Mouse (Mus musculus): ENCODE results near the gene Mt4. TPM values are rescaled to one million over a fixed set of nuclear protein-coding genes. Genes with fewer than 3 reads are reported as not detected.
A peak's percentile ranks its signal among the peaks of the same experiment; 100 is the strongest.

The Mt4 gene
- polyA plus RNA-seq (2012; rRNA removed), result 0.35 TPM in 1 of 2 replicates, not detected in the other

GRCm38 (mm10) chr8:94136933-94137332 is at the start of gene Mt4:
TSS of gene Mt4 (plus strand) at chr8:94137197.
- WGBS, result 38% methylated on average over 6 of the region's 6 CpGs
- DNase-seq (ENCODE audit: low read depth, low spot score), result no peak

DNA sequence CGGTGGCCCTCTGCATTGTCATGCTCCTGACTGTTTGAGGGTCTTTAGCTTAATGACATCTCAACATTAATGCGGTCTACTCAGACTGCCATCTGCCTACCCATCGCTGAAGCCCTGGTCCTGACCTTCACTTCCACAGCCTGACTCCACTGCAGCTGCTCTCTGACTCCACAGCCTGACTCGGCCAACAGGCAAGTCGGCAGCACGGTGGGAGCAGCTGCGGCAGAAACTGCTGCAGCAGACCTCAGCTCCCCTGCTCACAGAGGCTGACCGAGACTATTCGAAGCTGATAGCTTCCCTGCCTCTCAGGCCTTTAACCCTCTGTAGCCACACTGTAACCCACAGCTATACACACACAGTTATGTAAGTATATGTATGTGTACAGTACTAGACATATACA is 49.0 kb upstream of the Mt4 start:
- 88% methylated on average over 9 of the region's 9 CpGs for WGBS
- DNase-seq (ENCODE audit: low read depth, low spot score), result no peak

DNA sequence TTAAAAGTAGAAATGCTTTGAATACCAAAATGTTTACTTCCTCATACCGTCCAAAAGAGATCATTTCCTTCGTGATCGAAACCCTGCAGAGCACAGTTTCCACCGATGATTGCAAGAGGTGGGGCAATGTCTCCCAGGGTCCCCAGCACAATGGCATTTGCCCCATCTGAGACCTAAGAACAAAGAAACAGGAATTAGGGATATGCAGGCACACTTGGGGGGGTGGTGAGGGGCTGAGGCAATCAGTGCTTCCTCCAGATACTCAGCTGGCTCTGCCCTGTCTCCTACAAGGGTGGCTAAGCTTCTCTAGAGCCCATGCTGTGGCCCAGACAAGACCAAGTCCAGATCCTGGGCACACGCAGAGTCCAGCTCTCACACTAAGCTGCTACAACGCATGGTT is 47.3 kb upstream of the Mt4 start:
- DNase-seq (ENCODE audit: low read depth, low spot score), result no peak
- 76% methylated on average over 6 of the region's 6 CpGs for WGBS

GRCm38 (mm10) chr8:94092848-94093247 is 44.1 kb upstream of the Mt4 start:
- 74% methylated on average over 9 of the region's 9 CpGs for WGBS
- no peak for DNase-seq (ENCODE audit: low read depth, low spot score)

DNA sequence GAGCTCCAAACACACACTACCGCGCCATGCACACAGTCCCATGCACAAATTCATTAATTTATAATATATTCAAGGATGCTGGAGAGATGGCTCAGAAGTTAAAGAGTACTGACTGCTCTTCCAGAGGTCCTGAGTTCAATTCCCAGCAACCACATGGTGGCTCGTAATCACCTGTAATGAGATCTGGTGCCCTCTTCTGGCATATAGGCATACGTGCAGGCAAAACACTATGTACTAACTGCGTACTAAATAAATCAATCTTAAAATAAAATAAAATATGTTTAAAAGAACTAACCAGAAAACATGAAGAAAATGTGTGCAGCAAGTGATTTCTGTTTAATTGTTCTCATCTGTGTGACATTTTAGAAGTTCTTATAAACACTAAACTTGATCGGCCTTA is 42.7 kb upstream of the Mt4 start:
- 86% methylated on average over 6 of the region's 6 CpGs for WGBS
- no peak for DNase-seq (ENCODE audit: low read depth, low spot score)

DNA sequence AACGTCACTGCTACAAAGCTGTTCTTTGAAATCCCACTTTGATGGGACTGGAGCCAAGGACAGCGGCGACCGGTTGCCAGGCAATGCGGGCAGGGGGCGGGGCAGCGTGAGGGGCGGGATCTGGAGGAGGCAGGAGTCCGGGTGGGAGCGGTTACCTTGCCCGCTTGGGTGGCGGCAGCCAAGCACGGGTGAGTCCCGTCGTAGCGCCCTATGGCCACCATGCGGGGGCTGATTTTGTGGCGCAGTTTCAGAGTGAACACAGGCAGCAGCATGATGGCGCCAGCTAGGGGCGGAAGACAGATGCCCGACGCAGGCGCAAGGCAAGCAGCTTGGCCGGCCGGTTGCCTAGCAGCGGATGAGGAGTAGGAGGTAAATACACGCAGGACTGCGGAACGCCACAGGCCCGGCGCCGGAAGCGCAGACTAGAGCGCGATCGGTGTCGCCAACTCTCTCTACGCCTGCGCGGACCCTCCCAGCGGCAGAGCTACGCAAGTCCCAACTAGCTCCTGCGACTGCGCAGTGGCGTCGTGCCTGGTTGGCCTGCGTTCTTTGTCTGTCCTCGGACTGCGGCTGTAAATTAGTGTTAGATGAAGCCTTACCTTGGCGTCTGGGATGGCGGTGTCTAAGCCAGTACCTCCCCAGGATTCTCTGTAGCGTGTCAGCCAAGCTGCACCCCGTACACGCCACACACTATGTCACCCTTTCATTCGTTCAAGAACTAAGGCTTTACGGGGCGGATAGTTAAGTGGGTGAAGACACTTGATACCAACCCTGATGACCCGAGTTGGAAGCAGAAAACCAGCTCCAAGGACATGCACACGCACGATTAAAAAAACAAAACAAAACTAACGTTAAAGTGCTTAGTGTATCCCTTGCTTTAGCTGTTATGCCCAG is 38.7 kb upstream of the Mt4 start, which contains the start of gene Bbs2:
Bbs2 (minus strand) TSS at position 848 of the 894 bp plus-strand sequence.
- 1% methylated on average over 61 of the region's 61 CpGs for WGBS

DNA sequence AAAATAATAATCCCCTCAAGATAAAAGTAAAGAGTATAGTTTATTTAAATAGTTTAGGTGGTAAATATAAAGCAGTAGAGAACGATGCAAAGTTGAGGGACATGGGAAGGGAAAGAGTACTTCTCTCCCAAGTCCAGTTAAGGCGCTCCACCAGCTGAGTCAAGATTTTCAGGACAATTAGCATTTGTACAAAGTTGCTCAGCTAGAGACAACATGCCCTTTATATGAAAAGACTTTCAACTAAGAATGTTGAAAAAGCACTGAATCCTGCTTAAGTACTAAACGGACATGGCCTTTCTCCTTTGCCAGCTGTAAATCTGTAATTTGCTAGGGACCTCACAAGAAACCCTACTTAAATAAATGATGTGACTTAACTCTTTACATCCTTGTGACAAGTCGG is 38.0 kb upstream of the Mt4 start:
- no peak for DNase-seq (ENCODE audit: low read depth, low spot score)
- 46% methylated on average over 4 of the region's 4 CpGs for WGBS

More for the DNA sequence above, 38.7 kb upstream of the Mt4 start, which contains the start of gene Bbs2:
- peak; percentile 99 for DNase-seq (ENCODE audit: low read depth, low spot score)

DNA sequence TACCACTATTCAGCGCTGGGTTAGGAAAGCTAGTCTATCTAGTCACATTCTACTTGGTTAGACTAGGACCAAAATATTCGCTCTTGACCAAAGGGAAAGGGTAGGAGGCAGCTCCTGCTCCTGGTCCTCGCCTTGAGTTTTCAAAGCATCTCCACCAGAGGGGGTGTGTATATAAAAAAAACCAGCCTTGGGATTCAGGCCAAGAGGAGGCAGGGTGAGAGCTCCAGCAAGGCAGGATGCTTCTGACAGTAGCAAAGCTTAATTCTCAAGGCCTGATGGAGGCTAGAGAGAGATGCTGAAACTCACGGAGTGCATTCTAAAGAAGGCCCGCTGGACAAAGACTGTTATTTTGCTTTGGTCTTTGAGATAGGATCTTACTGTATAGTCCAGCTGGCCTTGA is 32.9 kb upstream of the Mt4 start:
- 47% methylated on average over 5 of the region's 5 CpGs for WGBS
- no peak for DNase-seq (ENCODE audit: low read depth, low spot score)

DNA sequence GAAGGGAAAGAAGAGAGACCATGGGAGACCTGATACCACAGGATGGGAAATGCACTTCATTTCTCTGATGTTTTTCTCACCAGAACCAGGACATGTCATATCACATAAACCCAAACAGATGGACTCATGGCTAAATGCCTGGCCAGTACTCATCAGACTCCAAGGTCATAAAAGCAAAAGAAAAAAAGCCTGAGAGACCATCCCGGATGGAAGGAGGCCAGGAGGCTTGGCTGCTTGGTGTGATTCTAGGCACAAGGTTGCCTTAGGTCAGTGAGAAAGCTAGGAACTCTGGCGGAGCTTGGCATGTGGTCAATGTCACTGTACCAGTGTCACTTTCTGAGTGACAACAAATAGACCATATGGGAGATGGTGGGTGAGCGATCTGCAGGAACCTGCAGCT is 29.1 kb upstream of the Mt4 start:
- no peak for DNase-seq (ENCODE audit: low read depth, low spot score)

GRCm38 (mm10) chr8:94109396-94109795 is 27.6 kb upstream of the Mt4 start:
- no peak for DNase-seq (ENCODE audit: low read depth, low spot score)
- WGBS, result 92% methylated on average over 6 of the region's 6 CpGs

More for the DNA sequence above, 29.1 kb upstream of the Mt4 start:
- WGBS, result 37% methylated on average over 3 of the region's 3 CpGs

- DNase-seq (ENCODE audit: low read depth, low spot score), result no peak
- 91% methylated on average over 5 of the region's 5 CpGs for WGBS
These were observed 27.2 kb upstream of the Mt4 start for GRCm38 (mm10) chr8:94109835-94110234.

DNA sequence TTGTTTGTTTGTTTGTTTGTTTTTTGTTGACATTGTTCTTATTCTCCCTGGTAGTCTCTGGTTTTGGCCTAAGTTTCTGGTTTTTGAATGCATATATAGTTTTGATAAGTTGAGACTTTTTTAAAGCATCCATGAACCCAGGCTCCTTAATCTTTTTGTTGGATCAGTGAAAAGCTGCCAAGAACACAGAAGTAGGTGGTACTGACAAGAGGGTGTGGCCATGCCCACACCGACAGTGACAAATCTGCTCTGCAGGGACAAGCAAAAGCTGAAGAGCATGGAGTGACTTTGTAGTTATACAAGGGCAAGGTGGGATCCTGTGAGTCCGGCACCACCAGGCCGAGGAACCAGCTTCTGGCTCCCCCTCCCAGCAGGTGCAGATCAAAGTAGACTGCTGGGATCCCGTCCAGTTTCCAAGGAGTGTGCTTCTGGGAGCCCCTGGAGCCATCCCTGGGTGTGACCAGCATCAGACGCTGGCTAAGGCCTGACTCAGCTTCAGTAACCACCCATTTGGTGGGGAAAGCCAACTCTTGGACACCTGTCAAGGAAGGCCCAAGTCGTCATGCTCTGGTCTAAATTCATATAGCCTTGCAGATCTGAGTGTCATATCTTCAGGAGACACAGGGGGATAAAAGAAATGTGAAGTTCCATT is 26.3 kb upstream of the Mt4 start:
- DNase-seq (ENCODE audit: low read depth, low spot score), result no peak
- 39% methylated on average over 6 of the region's 6 CpGs for WGBS

DNA sequence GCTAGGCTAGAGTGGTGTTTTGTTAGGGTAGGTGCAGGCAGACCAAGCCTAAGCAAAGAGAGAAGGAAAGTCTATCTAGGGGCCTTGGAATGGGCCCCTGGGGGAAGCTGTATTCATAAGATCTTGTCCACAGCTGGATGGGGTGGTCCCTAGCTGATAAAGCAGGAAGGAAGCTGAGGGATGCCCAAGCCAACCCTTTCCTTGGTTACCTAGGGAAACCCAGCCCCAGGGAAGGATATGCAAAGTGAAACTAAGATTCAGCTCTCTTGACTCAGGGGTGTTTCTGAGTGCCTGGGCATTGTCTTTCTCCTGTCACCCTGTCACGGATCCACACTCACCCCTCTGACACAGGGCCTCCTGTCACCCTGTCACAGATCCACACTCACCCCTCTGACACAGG is 23.6 kb upstream of the Mt4 start:
- WGBS, result 68% methylated on average over 1 of the region's 1 CpGs
- no peak for DNase-seq (ENCODE audit: low read depth, low spot score)

GRCm38 (mm10) chr8:94113972-94114371 is 23.0 kb upstream of the Mt4 start:
- 45% methylated on average over 2 of the region's 2 CpGs for WGBS
- no peak for DNase-seq (ENCODE audit: low read depth, low spot score)

- no peak for DNase-seq (ENCODE audit: low read depth, low spot score)
- 15% methylated on average over 6 of the region's 6 CpGs for WGBS
These were observed 18.1 kb upstream of the Mt4 start for GRCm38 (mm10) chr8:94118776-94119430.

- no peak for DNase-seq (ENCODE audit: low read depth, low spot score)
- WGBS, result 78% methylated on average over 9 of the region's 9 CpGs
These were observed 15.4 kb upstream of the Mt4 start for GRCm38 (mm10) chr8:94121625-94122024.

GRCm38 (mm10) chr8:94122711-94123468 is 14.1 kb upstream of the Mt4 start:
- 50% methylated on average over 8 of the region's 8 CpGs for WGBS
- no peak for DNase-seq (ENCODE audit: low read depth, low spot score)

DNA sequence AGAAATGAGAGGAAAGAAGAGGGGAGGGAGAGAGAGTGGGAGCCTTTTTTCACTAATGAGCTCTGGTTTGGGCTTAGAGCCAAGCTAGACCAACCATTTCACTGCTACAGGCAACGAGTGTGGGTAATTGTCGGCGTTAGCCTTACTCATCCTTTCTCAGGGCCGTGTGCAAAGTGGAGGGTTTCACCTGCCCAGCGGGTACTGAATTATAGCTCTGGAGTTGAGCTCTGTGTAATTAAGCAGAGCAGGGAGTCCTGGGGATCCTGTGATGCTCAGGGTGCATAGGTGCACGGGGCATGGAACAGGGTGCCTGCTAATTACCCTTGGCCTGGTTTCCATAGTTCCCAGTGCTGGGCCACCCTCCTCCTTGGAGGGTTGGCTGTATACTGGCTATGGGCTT is 9.3 kb upstream of the Mt4 start:
- 51% methylated on average over 6 of the region's 6 CpGs for WGBS
- DNase-seq (ENCODE audit: low read depth, low spot score), result no peak

DNA sequence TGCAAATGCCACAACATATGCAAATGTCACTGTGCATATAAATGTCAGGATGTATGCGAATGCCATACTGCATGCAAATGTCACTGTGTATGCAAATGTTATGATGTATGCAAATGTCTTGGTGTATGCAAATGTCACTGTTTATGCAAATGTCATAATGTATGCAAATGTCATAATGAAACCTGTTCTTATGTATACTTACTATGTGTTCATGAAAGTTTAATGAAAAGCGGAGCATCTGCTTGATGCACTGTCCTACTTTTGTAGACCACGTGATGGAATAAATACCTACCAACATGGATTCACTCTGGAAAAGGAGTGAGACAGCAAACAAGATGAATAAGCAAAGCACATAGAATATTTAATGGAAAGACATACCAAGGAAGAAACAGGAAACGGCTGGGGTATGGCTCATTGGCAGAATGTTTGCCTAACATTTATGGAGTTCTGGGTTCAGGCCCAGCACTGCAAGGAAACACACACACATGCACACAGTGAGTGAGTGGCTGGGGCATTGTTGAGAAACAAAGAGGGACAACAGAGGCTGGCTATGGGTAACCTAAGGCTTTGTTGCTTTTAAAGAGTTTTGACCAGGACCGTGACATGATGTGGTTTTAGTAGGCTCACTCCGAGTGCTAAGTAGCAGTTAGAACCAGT is 7.7 kb upstream of the Mt4 start:
- WGBS, result 79% methylated on average over 6 of the region's 6 CpGs
- DNase-seq (ENCODE audit: low read depth, low spot score), result no peak

All from large intestine, adult 2 months (tissue).